Mouse (Mus musculus) brain, embryonic 14.5 days (tissue): ENCODE results near the gene Isoc2a.

Source experiments
- CTCF ChIP-seq: fragments of 200-500 bp; IDR thresholded peaks from 2 replicates; pipeline ENCODE4 v1.5.1; 2012; ENCODE audit warnings: inconsistent platforms, mild to moderate bottlenecking, moderate library complexity, borderline replicate concordance; ENCODE audit not compliant: insufficient read depth, insufficient read length; ENCODE audit errors: extremely low read depth
- POLR2A ChIP-seq: fragments of 200-500 bp; IDR thresholded peaks from 2 replicates; pipeline ENCODE4 v1.6.1; 2012; ENCODE audit warnings: mild to moderate bottlenecking, inconsistent platforms, borderline replicate concordance; ENCODE audit not compliant: poor library complexity, insufficient read depth, insufficient read length, severe bottlenecking; ENCODE audit errors: extremely low read depth

DNA sequence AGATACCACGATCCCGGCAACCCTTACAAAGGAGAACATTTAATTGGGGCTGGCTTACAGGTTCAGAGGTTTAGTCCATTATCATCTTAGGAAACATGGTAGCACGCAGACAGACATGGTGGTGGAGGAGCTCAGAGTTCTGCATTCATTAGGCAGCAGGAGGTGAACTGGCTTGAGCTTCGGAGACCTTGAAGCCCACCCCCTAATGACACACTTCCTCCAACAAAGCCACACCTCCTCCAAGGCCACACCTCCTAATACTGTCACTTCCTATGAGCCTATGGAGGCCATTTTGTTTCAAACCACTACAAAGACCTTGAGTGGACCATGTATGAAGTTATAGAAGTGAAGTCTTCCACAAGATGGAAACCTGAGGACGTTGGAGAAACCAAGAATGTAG lies 35.3 kb downstream of the Isoc2a start:
- TF ChIP-seq CTCF, result no peak
- TF ChIP-seq POLR2A, result no peak
